Mouse (Mus musculus): ENCODE measurements around the gene Capn15. TPM values are rescaled to one million over a fixed set of nuclear protein-coding genes. Genes with fewer than 3 reads are reported as not detected.

The Capn15 gene
- polyA plus RNA-seq, 1 experiment from 2014 or later, result 27.5 TPM

GRCm38 (mm10) chr17:25919786-25920642, 65.6 kb downstream of the Capn15 start:
- no peaks in the 10 kb centered on the region for H3K36me3 ChIP-seq (replicated peaks; ENCODE audit: control insufficient read depth, insufficient read depth)
- 0% methylated on average over 37 of the region's 40 CpGs for WGBS
- ATAC-seq (ENCODE audit: low FRiP score) (peak; percentile 99), DNase-seq (ENCODE audit: low spot score) (peak; percentile 99)
- H3K27ac ChIP-seq, result peak overlapping the region; percentile 89
- H3K4me1 ChIP-seq (replicated peaks; ENCODE audit: control insufficient read depth, insufficient read depth, low read length), result peaks cover 21% of the 10 kb centered on the region
- no peaks in the 10 kb centered on the region for H3K9me3 ChIP-seq (ENCODE audit: control insufficient read depth, low read length)
- H3K4me3 ChIP-seq (replicated peaks; ENCODE audit: low read length), result peak overlapping the region; percentile 98
- H3K9ac ChIP-seq, result peak overlapping the region; percentile 60
- H3K4me2 ChIP-seq (replicated peaks), result peak overlapping the region; percentile 87
- H3K27me3 ChIP-seq (ENCODE audit: control insufficient read depth, insufficient read depth, low read length), result no peaks in the 10 kb centered on the region

- no peaks in the 10 kb centered on the region for H3K36me3 ChIP-seq (replicated peaks; ENCODE audit: control insufficient read depth, insufficient read depth)
- ATAC-seq (ENCODE audit: low FRiP score) (no peak), DNase-seq (ENCODE audit: low spot score) (peak; percentile 32)
These were observed 66.3 kb downstream of the Capn15 start, which contains the start of gene Rab40c for GRCm38 (mm10) chr17:25919144-25919785. Rab40c (minus strand) TSS chr17:25919727.

GRCm38 (mm10) chr17:25918037-25918750, 67.4 kb downstream of the Capn15 start:
- H3K4me1 ChIP-seq (replicated peaks; ENCODE audit: control insufficient read depth, insufficient read depth, low read length), result peaks cover 21% of the 10 kb centered on the region
- no peaks in the 10 kb centered on the region for H3K36me3 ChIP-seq (replicated peaks; ENCODE audit: control insufficient read depth, insufficient read depth)
- H3K9ac ChIP-seq, result peak overlapping the region; percentile 92
- H3K4me2 ChIP-seq (replicated peaks), result peak overlapping the region; percentile 87
- H3K27me3 ChIP-seq (ENCODE audit: control insufficient read depth, insufficient read depth, low read length), result no peaks in the 10 kb centered on the region
- ATAC-seq (ENCODE audit: low FRiP score) (no peak), DNase-seq (ENCODE audit: low spot score) (no peak)
- H3K9me3 ChIP-seq (ENCODE audit: control insufficient read depth, low read length), result no peaks in the 10 kb centered on the region
- 0 out of 2 replicates have a peak overlapping the region, but pooled peaks have one; percentile 88 for H3K27ac ChIP-seq
- H3K4me3 ChIP-seq (replicated peaks; ENCODE audit: low read length), result peak overlapping the region; percentile 98
- WGBS, result 83% methylated on average over 9 of the region's 9 CpGs

More at GRCm38 (mm10) chr17:25919144-25919785, 66.3 kb downstream of the Capn15 start, which contains the start of gene Rab40c:
- Histone ChIP-seq H3K9me3 (ENCODE audit: control insufficient read depth, low read length) (no peaks in the 10 kb centered on the region), H3K9ac (peak within 1 kb of the TSS; percentile 92), H3K4me2 (replicated peaks) (peak within 1 kb of the TSS; percentile 87), H3K27ac (peak within 1 kb of the TSS; percentile 89), H3K4me1 (replicated peaks; ENCODE audit: control insufficient read depth, insufficient read depth, low read length) (peaks cover 21% of the 10 kb centered on the region), H3K4me3 (replicated peaks; ENCODE audit: low read length) (peak within 1 kb of the TSS; percentile 98), H3K27me3 (ENCODE audit: control insufficient read depth, insufficient read depth, low read length) (no peaks in the 10 kb centered on the region)
- WGBS, result under 1% methylated on average over 73 of the region's 78 CpGs

- Histone ChIP-seq H3K9me3 (ENCODE audit: control insufficient read depth, low read length) (no peaks in the 10 kb centered on the region), H3K9ac (no peak overlapping the region), H3K4me2 (replicated peaks) (no peak overlapping the region), H3K4me3 (replicated peaks; ENCODE audit: low read length) (no peak overlapping the region), H3K4me1 (replicated peaks; ENCODE audit: control insufficient read depth, insufficient read depth, low read length) (peaks cover 21% of the 10 kb centered on the region), H3K27ac (no peak overlapping the region), H3K36me3 (replicated peaks; ENCODE audit: control insufficient read depth, insufficient read depth) (no peaks in the 10 kb centered on the region), H3K27me3 (ENCODE audit: control insufficient read depth, insufficient read depth, low read length) (no peaks in the 10 kb centered on the region)
- WGBS, result 89% methylated on average over 8 of the region's 8 CpGs
- no peak for DNase-seq (ENCODE audit: low spot score)
- ATAC-seq (ENCODE audit: low FRiP score), result no peak
These were observed 68.5 kb downstream of the Capn15 start for GRCm38 (mm10) chr17:25916931-25917647.

GRCm38 (mm10) chr17:25914295-25914694, 71.3 kb downstream of the Capn15 start:
- H3K9ac ChIP-seq, result no peak overlapping the region
- ATAC-seq (ENCODE audit: low FRiP score), result no peak
- H3K9me3 ChIP-seq (ENCODE audit: control insufficient read depth, low read length), result no peaks in the 10 kb centered on the region
- H3K27ac ChIP-seq, result no peak overlapping the region
- H3K4me1 ChIP-seq (replicated peaks; ENCODE audit: control insufficient read depth, insufficient read depth, low read length), result peaks cover 17% of the 10 kb centered on the region
- H3K4me3 ChIP-seq (replicated peaks; ENCODE audit: low read length), result no peak overlapping the region
- H3K27me3 ChIP-seq (ENCODE audit: control insufficient read depth, insufficient read depth, low read length), result no peaks in the 10 kb centered on the region
- 85% methylated on average over 4 of the region's 4 CpGs for WGBS
- no peak overlapping the region for H3K4me2 ChIP-seq (replicated peaks)
- H3K36me3 ChIP-seq (replicated peaks; ENCODE audit: control insufficient read depth, insufficient read depth), result no peaks in the 10 kb centered on the region
- no peak for DNase-seq (ENCODE audit: low spot score)

- WGBS, result 82% methylated on average over 1 of the region's 1 CpGs
- no peak for ATAC-seq (ENCODE audit: low FRiP score)
- Histone ChIP-seq H3K9me3 (ENCODE audit: control insufficient read depth, low read length) (no peaks in the 10 kb centered on the region), H3K4me1 (replicated peaks; ENCODE audit: control insufficient read depth, insufficient read depth, low read length) (peaks cover 17% of the 10 kb centered on the region), H3K27me3 (ENCODE audit: control insufficient read depth, insufficient read depth, low read length) (no peaks in the 10 kb centered on the region), H3K9ac (no peak overlapping the region), H3K4me3 (replicated peaks; ENCODE audit: low read length) (no peak overlapping the region), H3K36me3 (replicated peaks; ENCODE audit: control insufficient read depth, insufficient read depth) (no peaks in the 10 kb centered on the region), H3K27ac (no peak overlapping the region), H3K4me2 (replicated peaks) (no peak overlapping the region)
- no peak for DNase-seq (ENCODE audit: low spot score)
These were observed 71.7 kb downstream of the Capn15 start for GRCm38 (mm10) chr17:25913877-25914275.

GRCm38 (mm10) chr17:25913186-25913876, 72.3 kb downstream of the Capn15 start:
- H3K36me3 ChIP-seq (replicated peaks; ENCODE audit: control insufficient read depth, insufficient read depth), result no peaks in the 10 kb centered on the region
- H3K4me2 ChIP-seq (replicated peaks), result no peak overlapping the region
- no peak overlapping the region for H3K27ac ChIP-seq
- H3K27me3 ChIP-seq (ENCODE audit: control insufficient read depth, insufficient read depth, low read length), result no peaks in the 10 kb centered on the region
- no peaks in the 10 kb centered on the region for H3K9me3 ChIP-seq (ENCODE audit: control insufficient read depth, low read length)
- 91% methylated on average over 14 of the region's 14 CpGs for WGBS
- H3K4me1 ChIP-seq (replicated peaks; ENCODE audit: control insufficient read depth, insufficient read depth, low read length), result peaks cover 12% of the 10 kb centered on the region
- H3K4me3 ChIP-seq (replicated peaks; ENCODE audit: low read length), result no peak overlapping the region
- DNase-seq (ENCODE audit: low spot score), result no peak
- no peak for ATAC-seq (ENCODE audit: low FRiP score)
- no peak overlapping the region for H3K9ac ChIP-seq

GRCm38 (mm10) chr17:25911816-25912215, 73.8 kb downstream of the Capn15 start:
- Histone ChIP-seq H3K9me3 (ENCODE audit: control insufficient read depth, low read length) (no peaks in the 10 kb centered on the region), H3K4me2 (replicated peaks) (no peak overlapping the region), H3K4me3 (replicated peaks; ENCODE audit: low read length) (no peak overlapping the region), H3K27me3 (ENCODE audit: control insufficient read depth, insufficient read depth, low read length) (no peaks in the 10 kb centered on the region), H3K9ac (no peak overlapping the region), H3K36me3 (replicated peaks; ENCODE audit: control insufficient read depth, insufficient read depth) (no peaks in the 10 kb centered on the region), H3K27ac (no peak overlapping the region), H3K4me1 (replicated peaks; ENCODE audit: control insufficient read depth, insufficient read depth, low read length) (no peaks in the 10 kb centered on the region)
- no peak for DNase-seq (ENCODE audit: low spot score)
- WGBS, result 96% methylated on average over 4 of the region's 4 CpGs
- no peak for ATAC-seq (ENCODE audit: low FRiP score)
